Mouse (Mus musculus) cortical plate, adult 2 months (tissue): ENCODE data around the gene Rasa2. TPM values are rescaled to one million over a fixed set of nuclear protein-coding genes. Genes with fewer than 3 reads are reported as not detected.
"Not testable (repeated sequence)": the region's sequence is repeated elsewhere in the genome, so short reads cannot be mapped to it uniquely, and the experiment has no call there.

Experiments
- H3K27ac ChIP-seq: fragments of 200-500 bp; 2 replicates; pipeline ENCODE4 v1.5.1; 2012; ENCODE audit warnings: low read length, control low read depth, inconsistent platforms; ENCODE audit not compliant: insufficient read depth
- H3K4me1 ChIP-seq: fragments of 200-500 bp; 2 replicates; pipeline ENCODE4 v1.6.1; 2011; ENCODE audit warnings: low read length; ENCODE audit not compliant: control insufficient read depth, insufficient read depth
- H3K4me3 ChIP-seq: fragments of 200-500 bp; 2 replicates; pipeline ENCODE4 v1.5.1; 2011; ENCODE audit warnings: mild to moderate bottlenecking, low read length, control low read depth; ENCODE audit not compliant: insufficient read depth
- CTCF ChIP-seq: fragments of 200-500 bp; IDR thresholded peaks from 2 replicates; pipeline ENCODE4 v1.5.1; 2011; ENCODE audit warnings: mild to moderate bottlenecking, control low read depth, low read length; ENCODE audit not compliant: insufficient read depth; ENCODE audit errors: extremely low read depth
- POLR2A ChIP-seq: fragments of 200-500 bp; IDR thresholded peaks from 2 replicates; pipeline ENCODE4 v1.6.1; 2011; ENCODE audit warnings: mild to moderate bottlenecking, low read length, control low read depth; ENCODE audit not compliant: insufficient read depth; ENCODE audit errors: extremely low read depth
- polyA plus RNA-seq: library from polyadenylated mRNA; depleted of rRNA; stranded (reverse); fragments of >200 nt; gene quantifications from 2 replicates; pipeline ENCODE4 v1.2.3, GENCODE M21; 2012

Rasa2 gene
- polyA plus RNA-seq, 1 experiment: 10.1 TPM

GRCm38 (mm10) chr9:96535431-96535830 is 96.0 kb downstream of the Rasa2 start:
- TF ChIP-seq POLR2A: no peak
- TF ChIP-seq CTCF: no peak
- Histone ChIP-seq H3K4me3 (no peak overlapping the region), H3K4me1 (no peaks in the 10 kb centered on the region; the same call in 1 of the 2 replicates)

GRCm38 (mm10) chr9:96534256-96534655 is 97.2 kb downstream of the Rasa2 start:
- no peak overlapping the region for H3K27ac ChIP-seq
- TF ChIP-seq CTCF (no peak), POLR2A (no peak)
- H3K4me1 ChIP-seq: no peaks in the 10 kb centered on the region; the same call in none of the 2 replicates
- no peak overlapping the region for H3K4me3 ChIP-seq

More at GRCm38 (mm10) chr9:96535431-96535830, 96.0 kb downstream of the Rasa2 start:
- no peak overlapping the region for H3K27ac ChIP-seq

- Histone ChIP-seq H3K27ac (no peak overlapping the region), H3K4me3 (no peak overlapping the region), H3K4me1 (no peaks in the 10 kb centered on the region; the same call in none of the 2 replicates)
- TF ChIP-seq POLR2A (no peak), CTCF (no peak)
These were observed 97.9 kb downstream of the Rasa2 start for GRCm38 (mm10) chr9:96533476-96533875.

GRCm38 (mm10) chr9:96532531-96532930 is 98.9 kb downstream of the Rasa2 start:
- no peaks in the 10 kb centered on the region; the same call in none of the 2 replicates for H3K4me1 ChIP-seq
- no peak overlapping the region for H3K4me3 ChIP-seq
- no peak for TF ChIP-seq CTCF
- no peak for TF ChIP-seq POLR2A
- H3K27ac ChIP-seq: no peak overlapping the region

- Histone ChIP-seq H3K4me1 (no peaks in the 10 kb centered on the region; the same call in none of the 2 replicates), H3K4me3 (no peak overlapping the region), H3K27ac (no peak overlapping the region)
- TF ChIP-seq POLR2A: no peak
- no peak for TF ChIP-seq CTCF
These were observed 100.7 kb downstream of the Rasa2 start for GRCm38 (mm10) chr9:96530674-96531081.

GRCm38 (mm10) chr9:96529961-96530673 is 101.3 kb downstream of the Rasa2 start:
- no peak overlapping the region for H3K4me3 ChIP-seq
- TF ChIP-seq POLR2A: no peak
- no peak for TF ChIP-seq CTCF
- no peak overlapping the region for H3K27ac ChIP-seq
- no peaks in the 10 kb centered on the region; the same call in none of the 2 replicates for H3K4me1 ChIP-seq

- TF ChIP-seq CTCF (no peak), POLR2A (no peak)
- Histone ChIP-seq H3K4me1 (no peaks in the 10 kb centered on the region; the same call in none of the 2 replicates), H3K4me3 (no peak overlapping the region), H3K27ac (no peak overlapping the region)
These were observed 105.4 kb downstream of the Rasa2 start for GRCm38 (mm10) chr9:96526011-96526410.

GRCm38 (mm10) chr9:96524972-96525506 is 106.4 kb downstream of the Rasa2 start, which contains the start of gene Gm28729:
Gene Gm28729, minus strand, starts transcription at chr9:96525264.
- Histone ChIP-seq H3K27ac (no peak within 1 kb of the TSS), H3K4me3 (no peak within 1 kb of the TSS), H3K4me1 (no peaks in the 10 kb centered on the region; the same call in 1 of the 2 replicates)
- TF ChIP-seq POLR2A (no peak), CTCF (no peak)

GRCm38 (mm10) chr9:96523148-96523547 is 108.3 kb downstream of the Rasa2 start:
- Histone ChIP-seq H3K4me1 (no peaks in the 10 kb centered on the region), H3K27ac (no peak overlapping the region), H3K4me3 (no peak overlapping the region)
- no peak for TF ChIP-seq CTCF
- TF ChIP-seq POLR2A: no peak

GRCm38 (mm10) chr9:96521574-96521973 is 109.8 kb downstream of the Rasa2 start:
- H3K27ac ChIP-seq, H3K4me1 ChIP-seq: not testable (repeated sequence)

More at GRCm38 (mm10) chr9:96521574-96521973, 109.8 kb downstream of the Rasa2 start:
- not testable (repeated sequence) for H3K4me3 ChIP-seq
